Mouse (Mus musculus): ENCODE measurements around the gene Acap1. TPM values are rescaled to one million over a fixed set of nuclear protein-coding genes. Genes with fewer than 3 reads are reported as not detected.
"Not testable (repeated sequence)": the region's sequence is repeated elsewhere in the genome, so short reads cannot be mapped to it uniquely, and the experiment has no call there.

Gene Acap1
- total RNA-seq, 2 experiments from 2014 or later: 0.50 to 0.72 TPM

DNA sequence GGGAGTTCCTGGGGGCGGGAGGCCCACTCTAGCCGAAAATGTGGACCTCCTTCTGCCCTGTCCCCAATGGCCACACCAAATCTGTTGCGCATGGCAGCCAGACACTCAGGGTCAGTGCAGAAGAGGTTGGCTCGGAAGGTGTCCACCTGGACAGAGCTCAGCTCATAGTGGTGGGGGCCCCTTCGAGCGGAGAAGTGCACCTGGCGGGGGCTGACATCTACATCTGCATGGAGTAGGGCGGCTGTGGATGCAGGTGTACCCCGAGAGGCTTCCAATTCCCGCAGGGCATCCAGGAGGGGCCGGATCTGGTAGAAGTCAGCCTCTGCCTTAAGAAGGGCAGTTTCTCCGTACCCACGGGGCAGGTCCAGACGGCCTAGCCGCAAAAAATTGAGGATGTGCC lies 15.6 kb downstream of the Acap1 start:
- DNase-seq: no peak
- intact Hi-C loops (cut with DNase I): no loop called here

DNA sequence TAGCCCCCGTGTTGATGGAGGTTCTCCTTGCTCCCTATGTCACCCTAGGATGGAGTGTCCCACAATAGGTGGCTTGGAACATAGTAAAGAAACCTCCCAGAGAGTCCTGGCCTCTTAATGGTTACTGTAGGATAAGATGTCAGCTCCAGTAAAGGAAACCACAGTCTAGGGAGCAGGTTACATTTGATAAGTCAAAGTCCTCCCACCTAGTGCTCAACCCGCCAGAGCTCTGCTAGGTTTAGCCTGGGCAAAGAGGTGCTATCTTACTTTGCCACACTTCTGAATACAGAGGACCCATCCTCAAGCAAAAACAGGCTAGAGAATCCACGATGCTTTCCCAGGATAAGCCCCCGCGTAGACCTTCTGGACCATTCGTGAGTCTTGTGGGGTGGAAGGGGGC lies 16.4 kb downstream of the Acap1 start:
- no peak for DNase-seq
- intact Hi-C loops (cut with DNase I): no loop called here

GRCm38 (mm10) chr11:69878399-69878798 lies 16.9 kb downstream of the Acap1 start:
- intact Hi-C loops (cut with DNase I): no loop called here
- DNase-seq: no peak

GRCm38 (mm10) chr11:69877878-69878277 lies 17.5 kb downstream of the Acap1 start, which contains the start of gene Tmem95:
Gene Tmem95 (minus strand): TSS chr11:69878018.
- intact Hi-C loops (cut with DNase I): no loop called here

DNA sequence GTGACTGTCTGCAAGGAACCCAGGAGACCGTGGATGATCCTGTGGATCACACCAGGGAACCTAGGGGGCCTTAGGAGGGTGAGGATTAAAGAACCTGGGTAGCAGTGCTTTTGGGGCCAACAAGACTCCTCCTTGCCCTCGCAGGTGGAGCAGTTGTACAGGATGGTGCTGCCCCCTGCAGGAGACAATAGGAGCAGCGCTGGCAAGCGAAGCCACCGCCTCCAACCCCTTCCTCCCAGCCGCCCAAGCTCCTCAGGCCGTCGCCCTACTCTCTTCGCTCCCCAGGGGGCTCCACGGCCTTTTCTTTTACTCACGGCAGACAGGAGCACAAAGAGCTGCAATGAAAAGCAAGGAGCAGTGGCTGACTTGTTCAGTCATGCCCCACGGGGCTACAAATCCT lies 18.5 kb downstream of the Acap1 start:
- DNase-seq: peak; percentile 86
- intact Hi-C loops (cut with DNase I): no loop called here

More at GRCm38 (mm10) chr11:69877878-69878277, 17.5 kb downstream of the Acap1 start, which contains the start of gene Tmem95:
- no peak for DNase-seq

GRCm38 (mm10) chr11:69876186-69876585 lies 19.2 kb downstream of the Acap1 start:
- no peak for DNase-seq
- intact Hi-C loops (cut with DNase I): no loop called here

GRCm38 (mm10) chr11:69872451-69872850 lies 22.9 kb downstream of the Acap1 start:
- DNase-seq: no peak
- intact Hi-C loops (cut with DNase I): no loop called here

- intact Hi-C loops (cut with DNase I): no loop called here
- DNase-seq: no peak
These were observed 23.5 kb downstream of the Acap1 start for GRCm38 (mm10) chr11:69871822-69872221.

DNA sequence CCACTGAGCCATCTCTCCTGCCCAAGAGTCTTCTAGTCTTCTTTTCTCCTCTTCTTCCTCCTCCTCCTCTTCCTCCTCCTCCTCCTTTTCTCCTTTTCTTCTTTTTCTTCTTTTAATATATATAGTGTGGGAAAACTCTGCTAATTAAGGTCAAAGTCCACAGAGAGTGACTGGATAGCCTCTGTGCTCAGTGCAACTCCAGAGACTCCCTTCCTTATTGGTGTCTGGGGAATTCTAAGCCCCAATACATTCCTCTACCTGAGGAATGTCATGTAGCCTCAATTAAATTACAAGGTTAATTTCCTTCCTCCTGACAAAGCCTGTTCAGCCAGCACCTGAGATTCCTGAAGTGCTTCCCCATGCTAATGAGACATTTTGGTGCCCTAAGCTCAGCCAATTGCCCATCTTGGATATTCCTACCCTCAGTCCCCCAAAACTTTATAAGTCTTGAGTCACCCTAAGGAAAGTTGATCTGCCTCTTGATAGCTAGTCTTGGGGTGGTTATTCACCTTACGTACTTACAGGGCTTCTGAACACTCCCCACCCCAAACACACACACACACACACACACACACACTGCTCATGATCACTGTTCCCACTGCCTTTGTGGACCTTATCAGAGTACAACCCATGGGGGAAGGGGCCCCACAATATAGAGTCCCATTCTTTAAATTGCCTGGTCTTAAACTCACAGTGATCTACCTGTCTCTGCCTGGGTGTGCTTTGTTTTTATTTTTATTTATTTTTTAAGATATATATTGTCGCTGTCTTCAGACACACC lies 24.9 kb downstream of the Acap1 start:
- intact Hi-C loops (cut with DNase I): no loop called here

GRCm38 (mm10) chr11:69867335-69867734 lies 28.0 kb downstream of the Acap1 start:
- no peak for DNase-seq
- intact Hi-C loops (cut with DNase I): no loop called here

More for the DNA sequence above, 24.9 kb downstream of the Acap1 start:
- DNase-seq: no peak

- DNase-seq: no peak
- intact Hi-C loops (cut with DNase I): no loop called here
These were observed 29.8 kb downstream of the Acap1 start for GRCm38 (mm10) chr11:69865561-69865960.

DNA sequence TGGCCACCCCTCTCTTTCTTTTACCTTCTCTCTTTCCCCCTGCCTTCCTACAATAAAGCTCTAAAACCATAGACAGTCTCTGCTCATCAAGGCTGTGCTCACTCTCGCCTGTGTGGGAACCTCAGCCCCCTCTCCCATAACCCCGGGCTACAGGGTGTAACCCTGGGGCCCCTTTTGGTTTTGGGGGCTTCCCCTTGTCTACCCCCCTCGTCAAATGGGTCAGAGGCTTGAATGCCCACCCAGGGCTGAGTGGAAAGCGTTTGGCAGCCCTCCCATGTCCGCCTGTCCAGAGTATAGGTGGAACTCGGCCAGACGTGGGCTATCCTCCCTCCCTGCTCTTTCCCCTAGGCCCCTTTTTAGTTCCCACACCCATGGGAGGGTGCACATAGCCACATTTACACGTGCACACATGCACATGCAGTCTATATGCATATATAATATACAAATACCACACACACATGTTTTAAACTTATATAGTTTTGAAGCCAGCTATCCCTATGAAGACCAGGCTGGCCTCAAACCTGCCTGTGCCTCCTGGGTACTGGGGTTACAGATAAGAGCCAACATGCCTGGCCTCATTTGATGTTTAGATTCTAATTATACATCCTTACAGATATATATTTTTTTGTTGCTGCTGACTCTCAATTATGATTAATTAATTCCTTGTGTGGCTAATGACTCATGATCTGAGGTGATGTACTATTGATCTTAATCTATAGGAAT lies 31.0 kb downstream of the Acap1 start:
- intact Hi-C loops (cut with DNase I): no loop called here
- no peak for DNase-seq

DNA sequence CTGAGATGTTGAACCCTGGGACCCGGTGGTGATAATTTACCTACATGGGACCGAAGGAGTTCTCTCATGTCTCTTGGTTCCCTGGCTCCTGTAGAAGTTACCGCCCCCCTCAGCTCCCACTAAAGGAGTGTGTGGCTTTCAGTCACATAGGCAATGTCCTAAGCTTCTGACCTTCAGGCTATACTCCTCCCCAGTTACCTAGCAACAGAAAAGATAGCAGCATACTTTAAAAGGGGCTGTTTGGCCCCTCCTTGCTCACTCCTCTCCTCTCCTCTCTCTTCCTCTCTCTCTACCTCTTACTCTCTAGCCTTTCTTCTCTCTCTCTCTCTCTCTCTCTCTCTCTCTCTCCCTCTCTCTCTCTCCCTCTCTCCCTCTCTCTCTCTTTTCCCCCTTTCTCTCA lies 31.6 kb downstream of the Acap1 start:
- intact Hi-C loops (cut with DNase I); DNase-seq: not testable (repeated sequence)

DNA sequence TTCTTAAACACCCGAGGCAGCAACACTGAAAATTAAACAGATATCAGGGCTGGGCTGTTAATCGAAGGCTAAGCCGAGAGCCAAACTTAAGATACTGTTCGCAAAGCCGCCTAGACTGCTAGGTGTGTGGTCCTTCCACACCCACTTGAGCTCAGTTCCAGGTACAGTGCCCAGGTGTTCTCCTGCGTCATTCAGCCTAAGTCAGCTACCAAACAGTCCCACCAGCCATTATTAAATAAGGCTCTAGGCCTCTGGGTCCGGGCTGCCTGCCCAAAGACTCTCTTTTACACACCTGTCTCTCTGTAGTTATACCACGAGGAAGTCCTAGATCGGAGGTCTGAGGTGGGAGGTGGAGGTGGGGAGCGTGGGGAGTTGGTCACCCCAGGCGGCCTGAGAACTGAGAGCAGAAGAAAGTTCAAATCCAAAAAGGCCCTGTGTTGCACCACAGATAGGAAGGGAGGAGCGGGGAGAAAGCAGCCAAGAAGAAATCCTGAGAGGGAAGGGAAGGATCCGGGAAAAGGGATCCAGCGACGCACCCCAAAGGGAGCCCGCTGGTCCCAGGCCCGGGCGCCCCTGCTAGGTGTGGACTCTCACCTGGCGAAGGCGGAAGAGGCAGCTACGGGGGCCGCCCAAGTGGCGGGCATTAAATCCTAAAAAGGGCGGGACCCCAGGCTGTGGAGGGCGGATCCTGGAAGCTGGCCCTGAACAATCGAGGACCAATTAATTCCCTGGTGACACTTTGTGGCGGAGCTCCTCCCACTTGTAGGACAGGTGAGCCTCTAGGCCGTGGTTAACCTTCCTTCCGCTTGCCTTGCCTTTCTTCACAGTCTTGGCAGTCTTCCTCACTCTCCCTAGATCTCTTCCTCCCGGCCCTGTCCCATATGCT lies 37.0 kb downstream of the Acap1 start, which contains the start of gene Tnk1:
Gene Tnk1, minus strand, starts transcription at position 618 of the 886 bp plus-strand sequence.
- intact Hi-C loops (cut with DNase I): no loop called here
- no peak for DNase-seq

GRCm38 (mm10) chr11:69855347-69855746 lies 40.0 kb downstream of the Acap1 start:
- intact Hi-C loops (cut with DNase I): no loop called here
- DNase-seq: peak; percentile 63

DNA sequence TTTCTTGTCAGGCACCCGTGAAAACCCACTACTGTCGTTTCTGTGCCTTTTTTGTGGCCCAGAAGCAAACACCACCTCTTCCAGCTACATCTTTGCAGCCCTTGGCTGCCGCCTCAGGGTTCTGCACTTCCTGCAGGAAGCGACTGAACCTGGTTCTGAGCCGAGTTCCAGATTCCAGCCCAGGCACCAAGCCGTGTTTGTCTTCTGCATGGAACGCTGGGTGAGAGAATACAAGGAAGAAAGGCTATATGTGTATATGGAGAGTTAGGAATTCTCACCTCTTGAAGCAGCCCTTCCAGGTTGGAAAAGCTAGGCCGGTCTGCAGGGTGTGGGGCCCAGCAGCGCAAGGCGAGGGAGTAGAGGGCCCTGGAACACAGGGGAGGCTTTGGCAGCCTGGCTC lies 40.7 kb downstream of the Acap1 start:
- intact Hi-C loops (cut with DNase I): loop anchor here (5.0 kb wide), 1 partner anchor 898 kb away; no protein-coding TSS in a partner anchor
- DNase-seq: no peak

GRCm38 (mm10) chr11:69853994-69854393 lies 41.3 kb downstream of the Acap1 start:
- intact Hi-C loops (cut with DNase I): loop anchor here (5.0 kb wide), 1 partner anchor 898 kb away; no protein-coding TSS in a partner anchor
- no peak for DNase-seq

DNA sequence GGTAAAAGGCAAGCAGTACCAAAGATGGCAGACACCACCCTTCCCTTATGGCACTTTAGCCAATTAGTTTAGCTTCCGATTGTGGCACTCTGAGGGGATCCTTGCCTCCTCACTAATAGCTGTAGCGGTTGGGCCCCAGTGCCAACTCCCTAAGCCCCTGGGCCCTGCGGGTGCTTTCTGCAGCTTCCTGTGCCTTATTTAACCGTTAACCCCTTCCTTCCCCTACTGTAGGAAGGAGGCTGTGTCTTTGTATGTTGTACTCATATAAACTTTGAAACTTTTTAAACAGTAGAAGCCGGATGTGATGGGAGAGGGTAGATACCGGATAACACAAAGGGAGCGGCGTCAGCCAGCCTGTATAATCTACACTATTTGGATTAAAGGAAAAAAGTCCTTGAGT lies 44.6 kb downstream of the Acap1 start:
- intact Hi-C loops (cut with DNase I): loop anchor here (5.0 kb wide), 1 partner anchor 902 kb away; no protein-coding TSS in a partner anchor
- no peak for DNase-seq

DNA sequence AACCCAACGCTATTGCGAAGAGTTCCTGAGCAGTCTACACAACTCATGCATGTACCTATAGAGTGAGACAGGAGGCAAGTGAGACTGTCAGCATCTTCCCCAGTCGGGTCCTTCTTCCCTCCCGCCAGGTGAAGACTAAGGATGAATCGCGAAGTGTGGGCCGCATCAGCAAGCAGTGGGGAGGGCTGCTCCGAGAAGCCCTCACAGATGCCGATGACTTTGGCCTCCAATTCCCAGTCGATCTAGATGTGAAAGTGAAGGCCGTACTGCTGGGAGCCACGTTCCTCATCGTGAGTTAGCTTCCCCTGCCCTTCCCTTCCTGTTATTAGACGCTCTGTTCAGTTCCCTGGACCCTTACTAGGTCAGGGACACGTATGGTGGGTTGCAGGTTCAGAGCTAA lies 45.5 kb downstream of the Acap1 start:
- intact Hi-C loops (cut with DNase I): loop anchor here (5.0 kb wide), 1 partner anchor 902 kb away; no protein-coding TSS in a partner anchor
- DNase-seq: no peak

- intact Hi-C loops (cut with DNase I): no loop called here
- DNase-seq: no peak
These were observed 46.2 kb downstream of the Acap1 start for GRCm38 (mm10) chr11:69849128-69849527.

DNA sequence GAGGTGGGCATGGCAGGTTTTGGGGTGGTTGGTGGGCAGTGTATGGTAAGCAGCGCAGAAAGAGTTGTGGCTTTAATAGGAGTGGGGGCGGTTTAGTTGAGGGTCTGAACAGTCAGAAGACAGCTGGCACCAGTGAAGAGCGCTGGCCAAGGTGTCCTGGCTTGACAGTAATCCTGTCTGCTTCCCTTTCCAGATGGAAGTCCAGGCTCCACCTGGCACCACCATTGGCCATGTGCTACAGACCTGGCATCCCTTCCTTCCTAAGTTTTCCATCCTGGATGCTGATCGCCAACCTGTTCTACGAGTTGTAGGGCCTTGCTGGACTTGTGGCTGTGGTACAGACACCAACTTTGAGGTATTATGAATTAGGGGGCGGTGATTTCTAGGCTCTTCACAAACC lies 47.3 kb downstream of the Acap1 start:
- intact Hi-C loops (cut with DNase I): no loop called here
- peak; percentile 53 for DNase-seq

Measured in left cerebral cortex, postnatal 4 days (tissue).